Mouse (Mus musculus) forebrain, embryonic 15.5 days (tissue): ENCODE data around the gene Il5. TPM values are rescaled to one million over a fixed set of nuclear protein-coding genes. Genes with fewer than 3 reads are reported as not detected.
A peak's percentile ranks its signal among the peaks of the same experiment; 100 is the strongest.
"Not testable (repeated sequence)": the region's sequence is repeated elsewhere in the genome, so short reads cannot be mapped to it uniquely, and the experiment has no call there.

ENCODE experiments used
- ATAC-seq: fragments of 200-750 bp; cut with Nextera tagmentation; replicated peaks from 2 replicates; pipeline ENCODE4 v1.8.0; 2017; ENCODE audit warnings: mild to moderate bottlenecking, moderate TSS enrichment, moderate library complexity
- H3K27ac ChIP-seq: fragments of 300-500 bp; sonication (generic); replicated peaks from 2 replicates; pipeline ENCODE4 v1.5.1; 2015; ENCODE audit warnings: mild to moderate bottlenecking, inconsistent platforms
- H3K27me3 ChIP-seq: fragments of 300-500 bp; sonication (generic); 2 replicates; pipeline ENCODE4 v1.6.1; 2015; ENCODE audit warnings: inconsistent platforms
- H3K36me3 ChIP-seq: fragments of 300-500 bp; sonication (generic); 2 replicates; pipeline ENCODE4 v1.6.1; 2015; ENCODE audit warnings: mild to moderate bottlenecking, inconsistent platforms
- H3K4me1 ChIP-seq: fragments of 300-500 bp; sonication (generic); 2 replicates; pipeline ENCODE4 v1.6.1; 2015; ENCODE audit warnings: inconsistent platforms
- H3K4me2 ChIP-seq: fragments of 300-500 bp; sonication (generic); replicated peaks from 2 replicates; pipeline ENCODE4 v1.6.1; 2015; ENCODE audit warnings: mild to moderate bottlenecking, inconsistent platforms
- H3K4me3 ChIP-seq: fragments of 300-500 bp; sonication (generic); 2 replicates; pipeline ENCODE4 v1.5.1; 2015; ENCODE audit warnings: mild to moderate bottlenecking, inconsistent platforms
- H3K9ac ChIP-seq: fragments of 300-500 bp; sonication (generic); replicated peaks from 2 replicates; pipeline ENCODE4 v1.6.1; 2015; ENCODE audit warnings: mild to moderate bottlenecking, inconsistent platforms
- H3K9me3 ChIP-seq: fragments of 300-500 bp; sonication (generic); 2 replicates; pipeline ENCODE4 v1.6.1; 2016; ENCODE audit warnings: inconsistent platforms
- WGBS: fragments of 180-500 bp; shearing (Covaris S2); methylation state at CpG from one replicate; pipeline ENCODE4 v1.1.7; 2015; ENCODE audit warnings: mixed read lengths; 5-methylcytosine and 5-hydroxymethylcytosine counted together
- polyA plus RNA-seq: library from polyadenylated mRNA; unstranded; fragments of >200 nt; fragmentation: Nextera tagmentation; extraction: Ambion mirVana; gene quantifications from 2 replicates; pipeline ENCODE4 v1.2.1, GENCODE M21; 2015

Gene Il5
- polyA plus RNA-seq, 1 experiment from 2014 or later, result not detected

DNA sequence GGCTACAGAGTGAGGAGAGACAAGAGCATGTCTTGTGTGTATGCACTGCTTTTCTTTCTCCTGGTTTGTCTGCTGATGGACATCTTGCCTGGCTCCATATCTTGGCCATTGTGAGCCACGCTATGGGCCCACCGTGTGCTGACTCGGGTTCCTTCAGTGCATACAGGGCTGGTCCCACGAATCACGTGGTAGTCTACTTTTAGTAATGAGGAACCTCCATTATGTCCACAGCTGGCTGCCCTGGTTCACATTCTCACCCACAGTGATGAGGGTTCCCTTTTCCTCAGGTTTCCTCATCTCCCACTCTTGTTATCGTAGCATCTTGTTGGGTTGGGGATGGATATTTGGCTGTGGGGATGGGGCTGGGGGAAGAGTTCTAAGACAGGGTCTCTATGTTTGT lies 28.0 kb downstream of the Il5 start:
- H3K36me3 ChIP-seq, result no peaks in the 10 kb centered on the region
- no peak overlapping the region for H3K4me2 ChIP-seq
- H3K9me3 ChIP-seq, result no peaks in the 10 kb centered on the region
- WGBS, result 93% methylated on average over 6 of the region's 6 CpGs
- H3K4me3 ChIP-seq, result no peak overlapping the region
- no peak overlapping the region for H3K27ac ChIP-seq
- no peak for ATAC-seq
- H3K27me3 ChIP-seq, result 0 out of 2 replicates have a peak, but pooled peaks cover under 1% of the 10 kb centered on the region
- no peaks in the 10 kb centered on the region for H3K4me1 ChIP-seq
- no peak overlapping the region for H3K9ac ChIP-seq

DNA sequence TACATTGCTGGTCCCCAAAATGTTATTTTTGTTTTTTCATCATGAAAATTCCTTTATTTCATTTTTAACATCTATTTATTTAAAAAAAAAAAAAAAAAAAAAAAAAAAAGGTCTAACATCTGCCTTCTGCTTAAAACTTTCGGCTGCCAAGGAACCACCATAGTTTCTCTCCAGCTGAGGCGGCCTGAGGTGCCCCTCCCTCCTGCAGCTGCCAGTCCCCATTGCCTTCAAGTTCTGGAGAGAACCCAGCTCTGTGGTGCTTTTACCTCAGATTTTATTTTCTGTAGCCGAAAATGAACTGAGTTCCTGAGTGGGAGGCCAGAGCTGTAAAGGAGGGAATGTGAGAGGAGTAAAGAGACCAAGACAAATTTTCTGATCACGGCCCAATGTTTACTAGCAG lies 28.7 kb downstream of the Il5 start:
- Histone ChIP-seq H3K9ac (no peak overlapping the region), H3K4me1 (no peaks in the 10 kb centered on the region), H3K27me3 (no peaks in the 10 kb centered on the region), H3K4me2 (no peak overlapping the region), H3K36me3 (no peaks in the 10 kb centered on the region), H3K4me3 (no peak overlapping the region), H3K9me3 (no peaks in the 10 kb centered on the region), H3K27ac (no peak overlapping the region)
- 66% methylated on average over 4 of the region's 4 CpGs for WGBS
- no peak for ATAC-seq

DNA sequence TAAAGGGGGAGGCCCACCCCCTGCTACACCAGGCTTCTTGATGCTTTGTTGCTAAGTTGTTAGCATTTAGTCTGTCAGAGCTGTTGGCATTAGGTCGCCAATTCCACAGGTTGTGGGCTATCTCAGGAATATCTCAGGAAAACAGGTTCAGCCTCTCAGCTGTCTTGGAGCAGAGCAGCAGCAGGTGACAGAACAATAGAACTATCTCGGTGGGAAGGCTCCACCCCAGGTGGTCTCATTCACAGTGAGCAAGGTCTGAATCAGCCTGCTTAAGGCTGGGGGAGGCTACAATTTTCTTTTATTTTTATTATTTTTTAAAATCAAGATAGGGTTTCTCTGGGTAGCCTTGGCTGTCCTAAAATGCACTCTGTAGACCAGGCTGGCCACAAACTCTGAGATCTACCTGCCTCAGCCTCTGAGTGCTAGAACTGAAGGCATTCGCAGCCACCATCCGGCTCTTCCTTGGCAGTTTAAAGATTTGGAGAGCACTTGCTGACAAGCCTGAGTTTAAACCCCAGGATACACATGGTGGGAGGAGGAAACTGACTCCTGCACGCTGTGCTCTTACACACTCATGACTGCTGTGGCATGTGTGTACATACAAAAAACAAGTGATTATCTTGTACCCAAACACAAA lies 29.2 kb downstream of the Il5 start:
- Histone ChIP-seq H3K27me3 (no peaks in the 10 kb centered on the region), H3K4me1 (no peaks in the 10 kb centered on the region), H3K9ac (no peak overlapping the region), H3K9me3 (no peaks in the 10 kb centered on the region), H3K27ac (no peak overlapping the region), H3K4me3 (no peak overlapping the region), H3K36me3 (no peaks in the 10 kb centered on the region), H3K4me2 (no peak overlapping the region)
- WGBS, result 43% methylated on average over 5 of the region's 5 CpGs
- no peak for ATAC-seq

DNA sequence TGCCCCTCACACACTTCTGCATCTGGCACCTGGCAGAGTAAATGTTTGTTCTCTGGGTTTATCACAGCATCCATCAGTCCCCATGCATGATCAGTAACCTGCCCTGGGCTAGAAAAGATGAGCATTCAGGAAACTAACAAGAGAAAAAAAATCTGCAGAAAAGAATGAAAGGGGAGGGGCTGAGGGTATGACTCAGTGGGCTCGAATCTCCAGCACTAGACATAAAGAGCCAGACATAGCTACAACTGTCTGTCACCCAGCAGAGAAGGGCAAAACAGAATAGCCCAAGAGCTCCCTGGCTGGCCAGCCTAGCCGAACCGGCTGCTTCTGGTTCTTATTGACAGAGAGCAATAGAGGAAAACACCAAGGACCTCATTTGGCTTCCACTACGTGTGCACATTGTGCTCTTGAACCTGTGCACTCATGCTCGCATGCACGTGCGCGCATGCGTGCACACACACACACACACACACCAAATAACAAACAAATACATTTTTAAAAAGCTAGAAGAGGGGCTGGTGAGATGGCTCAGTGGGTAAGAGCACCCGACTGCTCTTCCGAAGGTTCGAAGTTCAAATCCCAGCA lies 34.5 kb downstream of the Il5 start:
- H3K9me3 ChIP-seq, result no peaks in the 10 kb centered on the region
- peaks cover 7% of the 10 kb centered on the region for H3K4me1 ChIP-seq
- no peaks in the 10 kb centered on the region for H3K27me3 ChIP-seq
- ATAC-seq, result no peak
- no peak overlapping the region for H3K4me2 ChIP-seq
- no peak overlapping the region for H3K9ac ChIP-seq
- H3K4me3 ChIP-seq, result no peak overlapping the region
- WGBS, result 83% methylated on average over 12 of the region's 12 CpGs
- no peak overlapping the region for H3K27ac ChIP-seq
- H3K36me3 ChIP-seq, result no peaks in the 10 kb centered on the region

DNA sequence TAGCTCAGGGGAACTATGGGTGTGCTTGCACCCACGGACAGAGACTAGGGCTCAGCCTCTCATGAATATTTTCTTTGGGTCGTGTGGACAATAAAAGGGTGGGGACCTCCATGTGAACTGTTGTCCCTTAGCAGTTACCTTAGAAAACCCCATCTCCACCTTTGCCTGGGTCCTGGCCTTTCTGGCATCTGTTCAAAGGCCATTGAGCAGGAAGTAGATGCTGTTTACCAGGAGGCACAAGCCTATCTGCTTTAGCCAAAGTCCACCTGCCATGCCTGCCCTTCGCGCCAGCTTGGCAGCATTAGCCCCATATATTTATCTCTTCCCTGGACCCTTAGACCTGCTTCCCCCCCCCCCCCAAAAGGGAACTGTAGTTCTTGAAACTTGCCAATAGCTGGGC lies 37.0 kb downstream of the Il5 start:
- ATAC-seq, result no peak
- 93% methylated on average over 4 of the region's 4 CpGs for WGBS
- Histone ChIP-seq H3K4me3 (no peak overlapping the region), H3K4me2 (no peak overlapping the region), H3K27me3 (peaks cover 6% of the 10 kb centered on the region; the same call in 1 of the 2 replicates), H3K36me3 (no peaks in the 10 kb centered on the region), H3K4me1 (peaks cover 15% of the 10 kb centered on the region), H3K9ac (no peak overlapping the region), H3K9me3 (no peaks in the 10 kb centered on the region), H3K27ac (no peak overlapping the region)

DNA sequence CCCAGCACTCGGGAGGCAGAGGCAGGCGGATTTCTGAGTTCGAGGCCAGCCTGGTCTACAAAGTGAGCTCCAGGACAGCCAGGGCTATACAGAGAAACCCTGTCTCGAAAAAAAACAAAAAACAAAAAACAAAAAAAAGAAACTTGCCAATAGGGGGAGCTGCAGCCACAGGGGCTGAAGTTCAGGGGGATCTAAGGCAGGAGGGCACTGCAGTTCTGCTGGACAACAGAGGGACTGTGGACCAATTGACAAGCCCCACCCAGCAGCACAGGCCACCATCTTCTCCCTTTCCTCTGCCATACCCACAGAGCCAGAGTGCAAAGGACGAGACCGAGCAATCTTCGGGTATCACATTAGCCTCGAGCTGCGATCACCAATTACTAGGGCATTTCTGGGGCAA lies 37.4 kb downstream of the Il5 start:
- H3K27ac ChIP-seq, H3K36me3 ChIP-seq, H3K9ac ChIP-seq, H3K4me3 ChIP-seq, H3K27me3 ChIP-seq, ATAC-seq, H3K9me3 ChIP-seq, H3K4me2 ChIP-seq: not testable (repeated sequence)
- WGBS, result 84% methylated on average over 9 of the region's 9 CpGs
- H3K4me1 ChIP-seq, result peaks cover 20% of the 10 kb centered on the region

DNA sequence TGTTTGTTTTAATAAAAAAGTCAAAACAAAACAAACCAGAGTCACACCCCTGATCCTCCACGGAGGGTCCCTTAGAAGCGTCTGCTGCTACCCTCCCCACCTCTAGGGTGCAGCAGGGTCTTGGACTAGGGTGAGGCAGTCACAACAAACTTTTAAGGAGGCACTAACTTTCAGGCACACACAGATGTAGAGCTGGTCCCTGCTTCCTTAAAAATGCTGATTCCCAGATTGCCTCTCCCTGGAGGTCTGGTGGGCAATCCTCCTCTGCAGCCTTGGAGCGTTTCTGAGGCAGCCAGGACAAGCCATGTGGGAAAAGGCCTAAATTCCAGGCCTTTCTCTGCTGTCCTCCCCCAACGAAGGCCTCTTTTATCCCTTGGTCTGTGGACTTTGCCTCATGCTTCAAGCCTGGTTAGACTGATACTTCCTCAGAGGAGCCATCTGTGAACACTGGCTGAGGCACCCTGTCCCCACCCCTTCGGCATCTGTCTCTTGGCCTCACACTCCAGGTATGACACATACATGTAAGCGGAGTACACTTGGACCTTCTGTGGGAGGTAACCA lies 38.3 kb downstream of the Il5 start:
- Histone ChIP-seq H3K9ac (no peak overlapping the region), H3K4me1 (peaks cover 28% of the 10 kb centered on the region), H3K27ac (no peak overlapping the region), H3K9me3 (no peaks in the 10 kb centered on the region), H3K27me3 (peaks cover 12% of the 10 kb centered on the region), H3K4me3 (no peak overlapping the region), H3K4me2 (no peak overlapping the region), H3K36me3 (no peaks in the 10 kb centered on the region)
- 48% methylated on average over 6 of the region's 6 CpGs for WGBS
- no peak for ATAC-seq

DNA sequence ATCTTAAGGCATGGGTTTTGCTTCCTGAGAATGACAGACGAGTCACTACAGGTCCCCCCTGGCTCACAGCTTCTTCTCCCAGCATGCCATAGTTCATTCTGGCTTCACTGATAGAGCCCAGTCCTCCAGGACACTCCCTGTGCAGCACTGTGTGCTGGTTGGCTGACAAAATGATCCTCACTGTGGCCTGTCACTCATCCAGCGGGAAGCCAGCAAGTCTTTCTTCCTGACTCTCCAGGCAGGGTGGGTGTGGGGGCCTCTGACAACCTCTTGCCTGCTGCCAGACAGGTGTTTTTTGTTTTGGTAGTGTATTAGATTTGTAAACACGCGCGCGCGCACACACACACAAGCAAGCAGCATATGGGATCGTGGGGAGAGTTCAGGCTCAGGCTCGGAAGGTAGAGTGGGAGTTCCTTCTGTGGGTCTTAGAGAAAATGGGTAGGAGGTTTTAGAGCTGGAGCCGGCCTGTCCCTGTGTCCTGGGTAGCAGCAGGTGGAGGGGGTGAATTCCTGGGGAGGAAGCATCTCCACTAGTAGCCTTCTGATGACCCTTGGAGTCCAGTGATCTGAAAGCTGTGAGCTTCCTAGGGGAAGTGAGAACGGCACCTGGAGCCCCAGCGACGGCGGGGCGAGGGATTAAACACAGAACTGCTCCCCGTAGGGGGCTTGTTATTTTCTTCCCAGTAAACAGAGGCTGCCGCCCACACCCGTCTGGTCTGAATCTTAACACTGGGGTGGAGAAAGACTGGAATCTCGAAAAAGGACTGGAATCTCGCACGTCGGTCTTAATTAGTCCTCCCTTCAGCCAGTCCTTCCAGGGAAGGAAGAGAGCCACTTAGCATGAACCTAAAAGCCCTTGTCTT lies 39.2 kb downstream of the Il5 start:
- Histone ChIP-seq H3K9ac (no peak overlapping the region), H3K4me2 (no peak overlapping the region), H3K4me3 (no peak overlapping the region), H3K27me3 (peaks cover 12% of the 10 kb centered on the region), H3K27ac (no peak overlapping the region), H3K36me3 (no peaks in the 10 kb centered on the region), H3K9me3 (no peaks in the 10 kb centered on the region), H3K4me1 (peaks cover 30% of the 10 kb centered on the region)
- whole genome bisulfite sequencing, result 6% methylated on average over 22 of the region's 22 CpGs
- ATAC-seq, result no peak

DNA sequence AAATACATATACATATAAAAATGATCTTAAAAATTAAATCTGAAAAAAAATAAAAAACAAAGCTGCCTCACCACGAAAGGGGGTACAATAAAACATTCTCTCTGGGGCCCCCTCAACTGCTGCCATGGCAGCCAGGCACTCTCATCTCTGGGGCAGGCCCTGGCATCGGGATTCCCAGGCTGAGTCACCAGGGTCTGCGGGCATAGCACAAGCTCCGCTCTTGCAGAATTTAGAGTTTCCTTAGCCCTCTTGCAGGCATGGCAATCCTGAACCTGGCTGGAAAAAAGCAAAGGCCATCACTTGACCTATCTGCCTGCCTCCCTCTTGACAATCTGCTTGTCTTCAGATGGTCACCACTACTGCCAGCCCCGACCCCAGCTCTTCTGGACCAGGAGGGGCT lies 40.7 kb downstream of the Il5 start:
- Histone ChIP-seq H3K27me3 (peaks cover 12% of the 10 kb centered on the region), H3K4me1 (peaks cover 30% of the 10 kb centered on the region), H3K27ac (no peak overlapping the region), H3K4me3 (no peak overlapping the region), H3K9me3 (no peaks in the 10 kb centered on the region), H3K9ac (no peak overlapping the region), H3K4me2 (no peak overlapping the region), H3K36me3 (no peaks in the 10 kb centered on the region)
- 74% methylated on average over 5 of the region's 5 CpGs for WGBS
- no peak for ATAC-seq

DNA sequence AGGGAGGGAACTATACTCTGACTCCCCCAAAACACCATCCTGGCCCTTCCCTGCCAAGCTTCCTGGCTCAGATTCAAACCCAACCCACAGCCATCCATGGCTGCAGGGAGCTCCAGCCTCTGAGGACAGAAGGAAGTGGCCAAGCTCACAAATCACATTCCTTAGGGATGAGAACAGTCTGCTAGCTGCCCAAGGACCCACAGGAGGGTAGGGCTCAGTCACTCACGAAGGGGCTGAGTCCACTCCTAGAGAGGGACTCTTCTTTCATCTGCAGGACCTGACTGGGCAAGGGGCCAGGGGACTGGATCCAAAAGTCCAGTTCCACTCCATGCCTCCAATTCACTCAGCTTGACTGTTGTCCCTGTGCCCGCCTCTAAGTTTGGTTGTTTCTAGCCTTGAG lies 41.2 kb downstream of the Il5 start:
- H3K4me2 ChIP-seq, result no peak overlapping the region
- no peak overlapping the region for H3K27ac ChIP-seq
- no peaks in the 10 kb centered on the region for H3K9me3 ChIP-seq
- H3K9ac ChIP-seq, result no peak overlapping the region
- no peaks in the 10 kb centered on the region for H3K36me3 ChIP-seq
- H3K27me3 ChIP-seq, result peaks cover 12% of the 10 kb centered on the region
- peaks cover 30% of the 10 kb centered on the region for H3K4me1 ChIP-seq
- H3K4me3 ChIP-seq, result no peak overlapping the region
- ATAC-seq, result no peak
- WGBS, result 50% methylated on average over 2 of the region's 2 CpGs

DNA sequence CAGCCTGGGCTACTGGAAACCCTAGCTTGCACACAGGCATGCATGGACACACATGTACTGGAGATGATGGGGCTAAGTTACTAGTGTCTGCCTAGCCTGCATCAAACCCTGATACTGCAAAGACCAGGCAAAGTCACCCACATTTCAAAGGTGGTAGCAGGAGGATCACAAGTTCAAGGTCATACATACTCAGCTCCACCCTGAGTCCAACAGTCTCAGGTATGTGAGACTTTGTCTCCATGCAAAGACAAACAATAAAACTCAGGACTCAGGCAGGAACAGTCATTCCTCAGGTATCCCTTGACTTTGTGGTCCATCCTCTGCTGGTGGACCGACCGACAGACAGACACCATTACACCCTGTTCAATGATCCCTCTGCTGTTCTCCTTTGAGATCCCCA lies 41.8 kb downstream of the Il5 start:
- H3K9me3 ChIP-seq, result no peaks in the 10 kb centered on the region
- peaks cover 30% of the 10 kb centered on the region for H3K4me1 ChIP-seq
- no peak overlapping the region for H3K27ac ChIP-seq
- no peaks in the 10 kb centered on the region for H3K36me3 ChIP-seq
- peak overlapping the region; percentile 30; the same call in 1 of the 2 replicates for H3K4me3 ChIP-seq
- ATAC-seq, result no peak
- H3K4me2 ChIP-seq, result peak overlapping the region; percentile 57
- H3K9ac ChIP-seq, result no peak overlapping the region
- 75% methylated on average over 2 of the region's 2 CpGs for WGBS
- peaks cover 15% of the 10 kb centered on the region for H3K27me3 ChIP-seq

DNA sequence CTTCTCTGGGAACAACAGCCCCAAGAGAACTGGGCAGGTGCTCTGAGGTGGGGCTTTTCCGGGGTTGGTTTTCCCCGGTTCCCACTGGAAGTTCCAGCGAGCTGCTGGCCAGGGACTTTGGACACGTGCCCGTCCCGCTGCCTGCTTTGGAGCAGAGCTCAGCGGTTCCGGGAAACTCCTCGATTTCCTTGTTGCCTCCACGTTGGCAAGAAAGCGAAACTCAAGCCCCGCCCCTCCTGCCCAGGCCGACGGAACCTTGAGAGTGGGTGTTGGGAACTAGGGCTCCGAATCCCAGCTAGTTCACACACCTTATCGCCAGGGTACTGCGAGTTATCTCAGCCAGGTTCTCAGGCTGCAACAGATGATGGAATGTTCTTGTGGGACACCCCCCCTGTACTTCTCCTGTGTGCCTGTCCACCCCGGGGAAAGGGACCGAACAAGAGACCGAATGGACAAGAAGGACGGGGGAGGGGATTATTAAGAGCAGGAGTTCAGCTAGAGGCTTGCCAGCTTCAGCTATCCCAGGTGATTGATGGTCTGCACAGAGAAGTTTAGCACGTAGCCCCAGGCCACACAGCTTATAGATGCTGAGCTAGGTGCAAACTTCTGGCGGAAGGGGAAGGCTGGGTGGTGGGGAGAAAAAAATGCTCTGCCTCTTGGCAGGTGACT lies 42.4 kb downstream of the Il5 start:
- Histone ChIP-seq H3K4me2 (peak overlapping the region; percentile 57), H3K36me3 (no peaks in the 10 kb centered on the region), H3K27ac (no peak overlapping the region), H3K4me3 (peak overlapping the region; percentile 30), H3K9ac (peak overlapping the region; percentile 10; the same call in 1 of the 2 replicates), H3K4me1 (peaks cover 30% of the 10 kb centered on the region), H3K27me3 (peaks cover 16% of the 10 kb centered on the region), H3K9me3 (no peaks in the 10 kb centered on the region)
- no peak; the same call in 1 of the 2 replicates for ATAC-seq
- WGBS, result 5% methylated on average over 23 of the region's 23 CpGs
